Mouse (Mus musculus): Measurements from ENCODE around the gene Fgfr2. TPM values are rescaled to one million over a fixed set of nuclear protein-coding genes. Genes with fewer than 3 reads are reported as not detected.

The Fgfr2 gene
- total RNA-seq, 1 experiment = 37.5 TPM

DNA sequence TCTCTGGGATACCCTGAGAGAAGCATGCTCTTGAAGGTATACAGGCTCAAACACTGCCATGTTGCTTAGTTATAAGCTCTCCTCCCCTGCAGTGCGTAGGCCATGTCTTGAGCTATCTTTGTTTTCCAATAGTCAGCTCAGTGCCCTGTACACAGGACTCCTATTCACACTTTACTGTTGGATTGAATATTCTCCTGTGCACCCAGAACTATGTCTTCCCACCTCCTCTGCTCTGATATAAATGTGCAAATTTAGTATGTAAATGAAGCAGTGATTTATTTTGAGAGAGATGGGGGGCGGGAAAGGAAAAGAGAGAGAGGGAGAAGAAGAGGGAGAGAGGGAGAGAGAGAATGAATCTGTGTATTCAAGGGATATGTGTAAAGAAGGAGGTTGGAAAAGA is 1267.5 kb downstream of the Fgfr2 start:
- H3K9ac ChIP-seq (ENCODE audit: insufficient read depth, low read depth, low read length, poor library complexity, severe bottlenecking) = no peak overlapping the region
- DNase-seq (ENCODE audit: low read depth, low spot score) = no peak
- H3K9me3 ChIP-seq (ENCODE audit: control insufficient read depth, insufficient read depth, low read depth, low read length) = no peaks in the 10 kb centered on the region
- no peak overlapping the region for H3K4me3 ChIP-seq (ENCODE audit: insufficient read depth in 1 of 2, low read depth in 1 of 2, low read length in 2 of 2, poor library complexity in 1 of 2, severe bottlenecking in 1 of 2)
- H3K36me3 ChIP-seq (ENCODE audit: control insufficient read depth, insufficient read depth, low read length, poor library complexity, severe bottlenecking) = no peaks in the 10 kb centered on the region
- H3K27ac ChIP-seq (ENCODE audit: insufficient read depth, low read depth, low read length, poor library complexity, severe bottlenecking) = no peak overlapping the region
- no peaks in the 10 kb centered on the region for H3K4me1 ChIP-seq (ENCODE audit: control insufficient read depth in 2 of 2, insufficient read depth in 2 of 2, low read length in 2 of 2, poor library complexity in 1 of 2)
- TF ChIP-seq MAFK (IDR thresholded peaks at IDR 0.05; ENCODE audit: insufficient read depth, low read depth, low read length) (no peak), HCFC1 (IDR thresholded peaks at IDR 0.05; ENCODE audit: borderline replicate concordance, insufficient read depth, low read length) (no peak), ZNF384 (IDR thresholded peaks at IDR 0.05; ENCODE audit: low read depth, low read length) (no peak), ZC3H11A (IDR thresholded peaks at IDR 0.05; ENCODE audit: borderline replicate concordance, low read depth, low read length) (no peak), CHD2 (IDR thresholded peaks at IDR 0.05; ENCODE audit: low read depth, low read length) (no peak)
- in situ Hi-C loops (cut with MboI; ENCODE audit: low sequenced_read_pairs in 2 of 2, unreplicated experiment in 2 of 2) = no loop called here

GRCm38 (mm10) chr7:131850579-131850978 is 1272.6 kb downstream of the Fgfr2 start:
- no peak for TF ChIP-seq MAFK (IDR thresholded peaks at IDR 0.05; ENCODE audit: insufficient read depth, low read depth, low read length)
- no peak for TF ChIP-seq ZC3H11A (IDR thresholded peaks at IDR 0.05; ENCODE audit: borderline replicate concordance, low read depth, low read length)
- TF ChIP-seq ZNF384 (IDR thresholded peaks at IDR 0.05; ENCODE audit: low read depth, low read length) = no peak
- TF ChIP-seq HCFC1 (IDR thresholded peaks at IDR 0.05; ENCODE audit: borderline replicate concordance, insufficient read depth, low read length) = no peak
- TF ChIP-seq CHD2 (IDR thresholded peaks at IDR 0.05; ENCODE audit: low read depth, low read length) = no peak
- H3K36me3 ChIP-seq (ENCODE audit: control insufficient read depth, insufficient read depth, low read length, poor library complexity, severe bottlenecking) = no peaks in the 10 kb centered on the region
- H3K9me3 ChIP-seq (ENCODE audit: control insufficient read depth, insufficient read depth, low read depth, low read length) = no peaks in the 10 kb centered on the region
- no peak for DNase-seq (ENCODE audit: low read depth, low spot score)
- no peak overlapping the region for H3K9ac ChIP-seq (ENCODE audit: insufficient read depth, low read depth, low read length, poor library complexity, severe bottlenecking)
- no peak overlapping the region for H3K4me3 ChIP-seq (ENCODE audit: insufficient read depth in 1 of 2, low read depth in 1 of 2, low read length in 2 of 2, poor library complexity in 1 of 2, severe bottlenecking in 1 of 2)
- H3K27ac ChIP-seq (ENCODE audit: insufficient read depth, low read depth, low read length, poor library complexity, severe bottlenecking) = no peak overlapping the region
- in situ Hi-C loops (cut with MboI; ENCODE audit: low sequenced_read_pairs in 2 of 2, unreplicated experiment in 2 of 2) = no loop called here
- no peaks in the 10 kb centered on the region for H3K4me1 ChIP-seq (ENCODE audit: control insufficient read depth in 2 of 2, insufficient read depth in 2 of 2, low read length in 2 of 2, poor library complexity in 1 of 2)

DNA sequence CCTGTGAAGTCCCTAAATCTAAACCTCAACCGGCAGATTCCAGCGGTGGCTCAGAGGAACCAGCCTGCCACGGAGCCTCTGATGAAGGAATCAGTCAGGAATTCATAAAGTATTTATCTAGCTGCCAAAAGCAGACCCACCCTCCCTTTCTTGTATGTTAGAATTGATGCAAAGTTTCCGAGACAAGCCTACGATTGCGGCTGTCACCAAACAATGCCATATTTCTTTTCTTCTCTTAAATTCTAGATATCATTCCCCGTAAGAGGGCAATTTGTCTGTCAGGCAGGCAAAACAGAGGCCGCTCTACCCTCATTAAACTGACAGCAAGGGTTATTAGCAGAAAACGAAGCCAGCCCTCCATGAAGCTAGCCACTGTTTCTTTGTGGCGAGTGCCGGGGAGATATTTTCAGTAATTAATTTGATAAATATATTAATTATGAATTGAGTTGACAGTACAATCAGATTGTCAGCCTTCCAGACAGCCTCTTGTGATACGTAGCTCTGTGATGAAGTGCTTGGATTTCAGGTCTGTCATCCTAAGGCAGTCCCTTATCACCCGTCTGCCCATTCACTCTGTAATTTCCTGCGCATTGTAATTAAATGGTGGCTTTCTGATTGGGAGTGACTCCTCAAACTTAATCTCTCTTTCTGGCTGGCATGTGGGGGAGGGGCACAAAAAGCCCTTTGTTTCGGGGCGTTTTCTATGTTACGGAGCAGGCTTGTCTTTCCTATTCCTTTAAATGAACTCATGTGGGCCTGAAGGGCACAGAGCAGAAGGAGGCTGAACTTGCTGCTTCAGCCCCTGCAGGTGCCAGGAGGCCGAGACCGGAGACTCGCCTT is 1276.9 kb downstream of the Fgfr2 start:
- no peak overlapping the region for H3K27ac ChIP-seq (ENCODE audit: insufficient read depth, low read depth, low read length, poor library complexity, severe bottlenecking)
- DNase-seq (ENCODE audit: low read depth, low spot score) = no peak
- in situ Hi-C loops (cut with MboI; ENCODE audit: low sequenced_read_pairs in 2 of 2, unreplicated experiment in 2 of 2) = no loop called here
- no peak for TF ChIP-seq ZC3H11A (IDR thresholded peaks at IDR 0.05; ENCODE audit: borderline replicate concordance, low read depth, low read length)
- TF ChIP-seq MAFK (IDR thresholded peaks at IDR 0.05; ENCODE audit: insufficient read depth, low read depth, low read length) = no peak
- no peak for TF ChIP-seq HCFC1 (IDR thresholded peaks at IDR 0.05; ENCODE audit: borderline replicate concordance, insufficient read depth, low read length)
- H3K36me3 ChIP-seq (ENCODE audit: control insufficient read depth, insufficient read depth, low read length, poor library complexity, severe bottlenecking) = no peaks in the 10 kb centered on the region
- H3K4me3 ChIP-seq (ENCODE audit: insufficient read depth in 1 of 2, low read depth in 1 of 2, low read length in 2 of 2, poor library complexity in 1 of 2, severe bottlenecking in 1 of 2) = no peak overlapping the region
- H3K9me3 ChIP-seq (ENCODE audit: control insufficient read depth, insufficient read depth, low read depth, low read length) = no peaks in the 10 kb centered on the region
- H3K9ac ChIP-seq (ENCODE audit: insufficient read depth, low read depth, low read length, poor library complexity, severe bottlenecking) = no peak overlapping the region
- H3K4me1 ChIP-seq (ENCODE audit: control insufficient read depth in 2 of 2, insufficient read depth in 2 of 2, low read length in 2 of 2, poor library complexity in 1 of 2) = no peaks in the 10 kb centered on the region

DNA sequence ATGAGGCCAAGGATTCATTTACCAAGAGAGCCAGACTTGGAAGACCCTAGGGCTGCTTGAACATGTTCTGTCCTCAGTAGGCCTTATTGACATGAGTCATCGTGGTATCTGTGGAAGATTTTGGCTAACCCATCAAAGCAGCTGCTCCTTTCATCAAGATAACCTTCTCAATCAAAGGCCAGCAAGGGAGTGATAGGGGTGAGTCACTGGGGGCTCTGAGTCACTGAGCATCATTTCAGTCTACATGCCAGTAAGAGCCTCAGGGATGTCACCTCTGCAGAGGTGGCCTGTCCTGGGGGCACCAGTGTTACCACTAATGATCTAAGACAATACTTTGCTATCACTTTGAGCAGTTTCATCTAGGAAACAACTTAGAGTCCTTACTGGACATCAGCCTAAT is 1292.9 kb downstream of the Fgfr2 start:
- in situ Hi-C loops (cut with MboI; ENCODE audit: low sequenced_read_pairs in 2 of 2, unreplicated experiment in 2 of 2) = no loop called here
- H3K4me3 ChIP-seq (ENCODE audit: insufficient read depth in 1 of 2, low read depth in 1 of 2, low read length in 2 of 2, poor library complexity in 1 of 2, severe bottlenecking in 1 of 2) = no peak overlapping the region

More for the DNA sequence above, 1292.9 kb downstream of the Fgfr2 start:
- TF ChIP-seq ZNF384 (IDR thresholded peaks at IDR 0.05; ENCODE audit: low read depth, low read length) (no peak), CHD2 (IDR thresholded peaks at IDR 0.05; ENCODE audit: low read depth, low read length) (no peak), HCFC1 (IDR thresholded peaks at IDR 0.05; ENCODE audit: borderline replicate concordance, insufficient read depth, low read length) (no peak), MAFK (IDR thresholded peaks at IDR 0.05; ENCODE audit: insufficient read depth, low read depth, low read length) (no peak), ZC3H11A (IDR thresholded peaks at IDR 0.05; ENCODE audit: borderline replicate concordance, low read depth, low read length) (no peak)
- DNase-seq (ENCODE audit: low read depth, low spot score) = no peak
- Histone ChIP-seq H3K4me1 (ENCODE audit: control insufficient read depth in 2 of 2, insufficient read depth in 2 of 2, low read length in 2 of 2, poor library complexity in 1 of 2) (no peaks in the 10 kb centered on the region), H3K9me3 (ENCODE audit: control insufficient read depth, insufficient read depth, low read depth, low read length) (no peaks in the 10 kb centered on the region), H3K27ac (ENCODE audit: insufficient read depth, low read depth, low read length, poor library complexity, severe bottlenecking) (no peak overlapping the region), H3K36me3 (ENCODE audit: control insufficient read depth, insufficient read depth, low read length, poor library complexity, severe bottlenecking) (no peaks in the 10 kb centered on the region), H3K9ac (ENCODE audit: insufficient read depth, low read depth, low read length, poor library complexity, severe bottlenecking) (no peak overlapping the region)
